Mouse (Mus musculus): Measurements from ENCODE around the gene Slain1. TPM values are rescaled to one million over a fixed set of nuclear protein-coding genes. Genes with fewer than 3 reads are reported as not detected.

Slain1 gene
- total and polyA plus RNA-seq, 2 experiments from 2014 or later: 20.3 to 89.7 TPM

GRCm38 (mm10) chr14:103708601-103709000 is 58.6 kb downstream of the Slain1 start:
- Histone ChIP-seq H3K27me3 (ENCODE audit: insufficient read depth, low read length) (no peaks in the 10 kb centered on the region), H3K4me1 (ENCODE audit: insufficient read depth, low read length) (no peaks in the 10 kb centered on the region), H3K9ac (replicated peaks; ENCODE audit: low read length, poor library complexity, severe bottlenecking) (no peak overlapping the region), H3K4me2 (ENCODE audit: low read depth, low read length, poor library complexity, severe bottlenecking) (no peak overlapping the region), H3K4me3 (ENCODE audit: low read depth, low read length) (no peak overlapping the region), H3K9me3 (ENCODE audit: low read length) (no peaks in the 10 kb centered on the region), H3K36me3 (ENCODE audit: insufficient read depth, low read length) (peaks cover 15% of the 10 kb centered on the region; the same call in 1 of the 2 replicates), H3K27ac (ENCODE audit: low read depth, low read length) (no peak overlapping the region)
- ATAC-seq (ENCODE audit: low FRiP score): no peak
- TF ChIP-seq CTCF (IDR thresholded peaks at IDR 0.05): no peak
- no peak for DNase-seq (ENCODE audit: low spot score)
- WGBS: 83% methylated on average over 2 of the region's 2 CpGs

GRCm38 (mm10) chr14:103709261-103709660 is 59.2 kb downstream of the Slain1 start:
- no peak overlapping the region for H3K4me3 ChIP-seq (ENCODE audit: low read depth, low read length)
- no peak overlapping the region for H3K27ac ChIP-seq (ENCODE audit: low read depth, low read length)
- peaks cover 11% of the 10 kb centered on the region; the same call in 1 of the 2 replicates for H3K36me3 ChIP-seq (ENCODE audit: insufficient read depth, low read length)
- no peak overlapping the region for H3K9ac ChIP-seq (replicated peaks; ENCODE audit: low read length, poor library complexity, severe bottlenecking)
- no peaks in the 10 kb centered on the region for H3K27me3 ChIP-seq (ENCODE audit: insufficient read depth, low read length)
- no peak for DNase-seq (ENCODE audit: low spot score)
- ATAC-seq (ENCODE audit: low FRiP score): no peak
- no peaks in the 10 kb centered on the region for H3K9me3 ChIP-seq (ENCODE audit: low read length)
- WGBS: 94% methylated on average over 11 of the region's 11 CpGs
- H3K4me1 ChIP-seq (ENCODE audit: insufficient read depth, low read length): no peaks in the 10 kb centered on the region
- no peak overlapping the region for H3K4me2 ChIP-seq (ENCODE audit: low read depth, low read length, poor library complexity, severe bottlenecking)
- TF ChIP-seq CTCF (IDR thresholded peaks at IDR 0.05): no peak

GRCm38 (mm10) chr14:103712986-103713385 is 63.0 kb downstream of the Slain1 start:
- H3K27me3 ChIP-seq (ENCODE audit: insufficient read depth, low read length): no peaks in the 10 kb centered on the region
- DNase-seq (ENCODE audit: low spot score) (no peak), ATAC-seq (ENCODE audit: low FRiP score) (no peak)
- H3K4me1 ChIP-seq (ENCODE audit: insufficient read depth, low read length): no peaks in the 10 kb centered on the region
- no peak overlapping the region for H3K4me3 ChIP-seq (ENCODE audit: low read depth, low read length)
- H3K36me3 ChIP-seq (ENCODE audit: insufficient read depth, low read length): no peaks in the 10 kb centered on the region
- WGBS: 94% methylated on average over 5 of the region's 5 CpGs
- no peak for TF ChIP-seq CTCF (IDR thresholded peaks at IDR 0.05)
- no peak overlapping the region for H3K9ac ChIP-seq (replicated peaks; ENCODE audit: low read length, poor library complexity, severe bottlenecking)
- no peaks in the 10 kb centered on the region for H3K9me3 ChIP-seq (ENCODE audit: low read length)
- H3K4me2 ChIP-seq (ENCODE audit: low read depth, low read length, poor library complexity, severe bottlenecking): no peak overlapping the region
- no peak overlapping the region for H3K27ac ChIP-seq (ENCODE audit: low read depth, low read length)

GRCm38 (mm10) chr14:103717516-103717915 is 67.5 kb downstream of the Slain1 start:
- Histone ChIP-seq H3K4me3 (ENCODE audit: low read depth, low read length) (no peak overlapping the region), H3K4me2 (ENCODE audit: low read depth, low read length, poor library complexity, severe bottlenecking) (no peak overlapping the region), H3K27me3 (ENCODE audit: insufficient read depth, low read length) (no peaks in the 10 kb centered on the region), H3K9ac (replicated peaks; ENCODE audit: low read length, poor library complexity, severe bottlenecking) (no peak overlapping the region), H3K27ac (ENCODE audit: low read depth, low read length) (no peak overlapping the region), H3K36me3 (ENCODE audit: insufficient read depth, low read length) (no peaks in the 10 kb centered on the region), H3K4me1 (ENCODE audit: insufficient read depth, low read length) (no peaks in the 10 kb centered on the region; the same call in 1 of the 2 replicates), H3K9me3 (ENCODE audit: low read length) (no peaks in the 10 kb centered on the region)
- DNase-seq (ENCODE audit: low spot score): no peak
- WGBS: 41% methylated on average over 5 of the region's 5 CpGs
- ATAC-seq (ENCODE audit: low FRiP score): no peak
- TF ChIP-seq CTCF (IDR thresholded peaks at IDR 0.05): peak; percentile 75

GRCm38 (mm10) chr14:103717979-103718378 is 68.0 kb downstream of the Slain1 start:
- H3K27me3 ChIP-seq (ENCODE audit: insufficient read depth, low read length): no peaks in the 10 kb centered on the region
- DNase-seq (ENCODE audit: low spot score) (no peak), ATAC-seq (ENCODE audit: low FRiP score) (no peak)
- H3K9ac ChIP-seq (replicated peaks; ENCODE audit: low read length, poor library complexity, severe bottlenecking): no peak overlapping the region
- no peak overlapping the region for H3K27ac ChIP-seq (ENCODE audit: low read depth, low read length)
- 67% methylated on average over 5 of the region's 5 CpGs for WGBS
- no peak for TF ChIP-seq CTCF (IDR thresholded peaks at IDR 0.05)
- no peaks in the 10 kb centered on the region for H3K9me3 ChIP-seq (ENCODE audit: low read length)
- no peak overlapping the region for H3K4me3 ChIP-seq (ENCODE audit: low read depth, low read length)
- H3K36me3 ChIP-seq (ENCODE audit: insufficient read depth, low read length): no peaks in the 10 kb centered on the region
- H3K4me2 ChIP-seq (ENCODE audit: low read depth, low read length, poor library complexity, severe bottlenecking): no peak overlapping the region
- no peaks in the 10 kb centered on the region; the same call in 1 of the 2 replicates for H3K4me1 ChIP-seq (ENCODE audit: insufficient read depth, low read length)

GRCm38 (mm10) chr14:103718393-103718792 is 68.4 kb downstream of the Slain1 start:
- Histone ChIP-seq H3K27me3 (ENCODE audit: insufficient read depth, low read length) (no peaks in the 10 kb centered on the region), H3K36me3 (ENCODE audit: insufficient read depth, low read length) (no peaks in the 10 kb centered on the region), H3K4me1 (ENCODE audit: insufficient read depth, low read length) (no peaks in the 10 kb centered on the region; the same call in 1 of the 2 replicates), H3K9ac (replicated peaks; ENCODE audit: low read length, poor library complexity, severe bottlenecking) (no peak overlapping the region), H3K4me2 (ENCODE audit: low read depth, low read length, poor library complexity, severe bottlenecking) (no peak overlapping the region), H3K4me3 (ENCODE audit: low read depth, low read length) (no peak overlapping the region), H3K27ac (ENCODE audit: low read depth, low read length) (no peak overlapping the region), H3K9me3 (ENCODE audit: low read length) (no peaks in the 10 kb centered on the region)
- TF ChIP-seq CTCF (IDR thresholded peaks at IDR 0.05): no peak
- ATAC-seq (ENCODE audit: low FRiP score) (no peak), DNase-seq (ENCODE audit: low spot score) (no peak)
- 29% methylated on average over 5 of the region's 5 CpGs for WGBS
